Mouse (Mus musculus): Measurements from ENCODE around the gene Tmem123. TPM values are rescaled to one million over a fixed set of nuclear protein-coding genes. Genes with fewer than 3 reads are reported as not detected.

The Tmem123 gene
- polyA plus RNA-seq, 2 experiments: 23.3 to 45.2 TPM

DNA sequence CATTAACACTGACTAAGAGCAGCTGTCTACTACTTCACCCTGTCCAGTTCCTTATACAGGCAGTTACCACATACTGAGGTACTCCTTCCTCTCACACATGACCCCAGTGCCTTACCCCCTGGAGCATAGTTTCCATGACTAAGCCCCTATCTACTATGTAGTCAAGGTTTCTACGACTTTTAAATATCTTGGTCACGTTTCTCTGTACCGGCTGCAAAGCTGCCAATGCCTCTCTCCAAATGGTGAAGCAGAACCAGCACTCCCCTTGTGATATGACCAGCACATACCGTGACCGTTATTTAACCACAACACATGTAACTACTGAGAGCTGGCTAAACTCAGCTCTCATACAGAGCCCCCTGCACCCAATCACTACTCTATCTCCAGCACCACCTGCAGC, 61.1 kb downstream of the Tmem123 start:
- WGBS (ENCODE audit: insufficient replicate concordance): 65% methylated on average over 5 of the region's 5 CpGs
- peaks cover 7% of the 10 kb centered on the region for H3K36me3 ChIP-seq (replicated peaks; ENCODE audit: control insufficient read depth, insufficient read depth, low read depth)
- no peak for TF ChIP-seq EP300 (IDR thresholded peaks at IDR 0.05; ENCODE audit: low read depth)
- no peak for TF ChIP-seq CTCF (IDR thresholded peaks at IDR 0.05; ENCODE audit: low read depth)
- peak; percentile 4; the same call in 1 of the 2 replicates for ATAC-seq (ENCODE audit: insufficient read depth)
- no peaks in the 10 kb centered on the region for H3K27me3 ChIP-seq (ENCODE audit: control insufficient read depth, insufficient read depth, low read length)
- H3K4me3 ChIP-seq (ENCODE audit: insufficient read depth in 1 of 2, low read depth in 2 of 2, low read length in 2 of 2): no peak overlapping the region
- H3K4me1 ChIP-seq (replicated peaks; ENCODE audit: control insufficient read depth in 2 of 2, insufficient read depth in 2 of 2, low read length in 1 of 2): peaks cover 12 to 18% of the 10 kb centered on the region in 2 experiments
- H3K4me2 ChIP-seq (ENCODE audit: low read depth): no peak overlapping the region
- DNase-seq (ENCODE audit: low read depth in 3 of 3, low spot score in 3 of 3): no peak
- no peak overlapping the region for H3K9ac ChIP-seq (replicated peaks)
- no peak overlapping the region for H3K27ac ChIP-seq
- no peaks in the 10 kb centered on the region for H3K9me3 ChIP-seq (ENCODE audit: control insufficient read depth, low read length)

DNA sequence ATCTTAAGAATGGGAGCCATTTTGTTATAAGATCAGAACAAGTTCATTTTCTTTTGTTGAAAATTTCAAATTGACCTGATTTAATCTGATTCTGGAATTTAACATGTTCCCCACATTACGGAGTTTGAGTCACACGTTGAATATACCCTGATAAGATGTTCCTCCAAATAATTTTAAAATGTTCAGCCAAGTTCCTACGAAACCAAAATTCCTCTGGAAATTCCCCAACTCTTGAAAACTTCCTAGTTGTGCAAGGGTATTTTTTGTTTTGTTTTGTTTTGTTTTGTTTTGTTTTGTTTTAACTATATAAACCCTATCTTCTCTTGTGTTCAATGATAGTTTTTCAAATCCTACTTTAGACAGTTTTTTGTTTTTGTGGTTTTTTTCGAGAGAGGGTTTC, 64.9 kb downstream of the Tmem123 start:
- Histone ChIP-seq H3K4me1 (replicated peaks; ENCODE audit: control insufficient read depth in 2 of 2, insufficient read depth in 2 of 2, low read length in 1 of 2) (peaks cover 27 to 34% of the 10 kb centered on the region in 2 experiments), H3K4me3 (ENCODE audit: insufficient read depth in 1 of 2, low read depth in 2 of 2, low read length in 2 of 2) (no peak overlapping the region), H3K36me3 (replicated peaks; ENCODE audit: control insufficient read depth, insufficient read depth, low read depth) (no peaks in the 10 kb centered on the region; the same call in 1 of the 2 replicates), H3K4me2 (ENCODE audit: low read depth) (no peak overlapping the region), H3K9ac (replicated peaks) (no peak overlapping the region), H3K27ac (no peak overlapping the region), H3K27me3 (ENCODE audit: control insufficient read depth, insufficient read depth, low read length) (no peaks in the 10 kb centered on the region), H3K9me3 (ENCODE audit: control insufficient read depth, low read length) (no peaks in the 10 kb centered on the region)
- DNase-seq (ENCODE audit: low read depth in 3 of 3, low spot score in 3 of 3) (no peak), ATAC-seq (ENCODE audit: insufficient read depth) (no peak)
- 75% methylated on average over 4 of the region's 4 CpGs for WGBS (ENCODE audit: insufficient replicate concordance)
- TF ChIP-seq CTCF (IDR thresholded peaks at IDR 0.05; ENCODE audit: low read depth): no peak

DNA sequence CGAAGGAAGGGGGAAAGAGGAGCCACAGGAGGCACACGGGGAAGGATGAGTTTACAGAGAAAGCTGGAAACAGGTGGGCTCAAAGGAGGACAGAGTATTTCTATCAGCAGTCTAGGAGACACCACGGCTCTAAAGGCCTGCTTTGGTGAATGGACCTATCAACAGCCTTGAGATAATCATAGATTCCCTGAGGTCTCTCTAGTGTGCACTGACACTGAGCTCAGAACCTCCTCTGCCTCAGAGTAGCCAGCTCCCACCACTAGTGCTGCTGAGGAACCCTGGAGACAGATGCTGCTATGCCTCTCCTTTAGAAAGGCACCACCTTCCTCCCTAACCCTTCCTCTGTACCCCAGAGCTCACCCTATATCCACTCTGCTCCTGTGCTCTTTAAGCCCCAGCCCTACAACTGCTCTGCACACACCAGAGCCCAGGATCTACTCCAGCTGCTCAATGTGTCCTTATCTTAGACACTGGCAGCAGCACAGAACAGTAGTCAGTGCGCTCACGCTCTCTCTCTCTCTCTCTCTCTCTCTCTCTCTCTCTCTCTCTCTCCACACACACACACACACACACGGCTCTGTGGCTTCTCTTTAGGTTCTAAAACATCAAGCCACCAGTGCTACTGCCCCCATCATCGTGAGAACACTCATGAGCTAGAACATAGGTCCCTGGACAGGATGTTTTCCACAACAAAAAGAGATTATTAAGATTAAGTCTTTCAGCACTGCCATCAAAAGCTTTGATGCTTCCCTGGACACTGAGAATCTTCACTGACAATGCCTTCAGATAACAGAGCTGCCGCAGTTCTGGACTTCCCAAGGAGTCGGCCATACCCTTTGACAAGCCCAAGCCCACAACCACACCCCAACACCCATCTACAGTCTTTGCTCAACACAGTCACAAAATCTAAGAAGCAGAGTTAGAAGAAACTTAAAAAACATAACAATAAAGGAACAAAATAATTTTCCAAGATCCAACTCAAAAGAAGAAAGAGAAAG, 66.0 kb downstream of the Tmem123 start:
- Histone ChIP-seq H3K4me3 (ENCODE audit: insufficient read depth in 1 of 2, low read depth in 2 of 2, low read length in 2 of 2) (peak overlapping the region; percentile 31 to 33), H3K9ac (replicated peaks) (peak overlapping the region; percentile 35), H3K27ac (peak overlapping the region; percentile 65), H3K4me2 (ENCODE audit: low read depth) (peak overlapping the region; percentile 67), H3K4me1 (replicated peaks; ENCODE audit: control insufficient read depth in 2 of 2, insufficient read depth in 2 of 2, low read length in 1 of 2) (peaks cover 27 to 36% of the 10 kb centered on the region in 2 experiments), H3K9me3 (ENCODE audit: control insufficient read depth, low read length) (no peaks in the 10 kb centered on the region), H3K36me3 (replicated peaks; ENCODE audit: control insufficient read depth, insufficient read depth, low read depth) (peaks cover 2% of the 10 kb centered on the region), H3K27me3 (ENCODE audit: control insufficient read depth, insufficient read depth, low read length) (no peaks in the 10 kb centered on the region)
- ATAC-seq (ENCODE audit: insufficient read depth) (peak; percentile 95), DNase-seq (ENCODE audit: low read depth in 3 of 3, low spot score in 3 of 3) (peak; percentile 48 to 53 (median 50))
- WGBS (ENCODE audit: insufficient replicate concordance): 21% methylated on average over 9 of the region's 9 CpGs
- TF ChIP-seq CTCF (IDR thresholded peaks at IDR 0.05; ENCODE audit: low read depth) (no peak), EP300 (IDR thresholded peaks at IDR 0.05; ENCODE audit: low read depth) (peak; percentile 41)

GRCm38 (mm10) chr9:7833421-7833820, 69.6 kb downstream of the Tmem123 start:
- H3K27me3 ChIP-seq (ENCODE audit: control insufficient read depth, insufficient read depth, low read length): no peaks in the 10 kb centered on the region
- WGBS (ENCODE audit: insufficient replicate concordance): 75% methylated on average over 6 of the region's 6 CpGs
- peaks cover 2% of the 10 kb centered on the region for H3K36me3 ChIP-seq (replicated peaks; ENCODE audit: control insufficient read depth, insufficient read depth, low read depth)
- ATAC-seq (ENCODE audit: insufficient read depth): no peak
- no peak overlapping the region for H3K27ac ChIP-seq
- no peaks in the 10 kb centered on the region for H3K9me3 ChIP-seq (ENCODE audit: control insufficient read depth, low read length)
- no peak for TF ChIP-seq EP300 (IDR thresholded peaks at IDR 0.05; ENCODE audit: low read depth)
- TF ChIP-seq CTCF (IDR thresholded peaks at IDR 0.05; ENCODE audit: low read depth): no peak
- H3K9ac ChIP-seq (replicated peaks): no peak overlapping the region
- DNase-seq (ENCODE audit: low read depth in 3 of 3, low spot score in 3 of 3): no peak
- peak overlapping the region; percentile 16 for H3K4me2 ChIP-seq (ENCODE audit: low read depth)
- H3K4me3 ChIP-seq (ENCODE audit: insufficient read depth in 1 of 2, low read depth in 2 of 2, low read length in 2 of 2): no peak overlapping the region
- H3K4me1 ChIP-seq (replicated peaks; ENCODE audit: control insufficient read depth in 2 of 2, insufficient read depth in 2 of 2, low read length in 1 of 2): peaks cover 24 to 33% of the 10 kb centered on the region in 2 experiments

DNA sequence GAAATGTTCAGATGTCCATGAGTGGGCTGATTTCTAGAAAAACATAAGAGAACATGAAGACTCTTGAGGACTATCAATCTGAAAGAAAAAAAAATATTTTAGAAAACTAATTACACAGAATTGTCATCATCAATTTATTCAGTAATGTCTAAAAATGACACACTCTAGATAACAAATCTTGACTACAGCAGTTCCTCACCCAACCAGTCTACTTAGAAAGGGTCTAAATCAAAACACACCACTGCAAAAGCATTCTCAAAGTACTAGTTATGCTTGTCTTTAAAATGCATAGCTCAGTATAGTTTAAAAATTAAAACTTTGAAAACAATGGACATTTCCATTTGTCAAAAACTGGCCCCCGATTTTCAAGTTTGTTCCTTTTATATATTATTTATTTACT, 71.5 kb downstream of the Tmem123 start:
- DNase-seq (ENCODE audit: low read depth in 3 of 3, low spot score in 3 of 3) (no peak), ATAC-seq (ENCODE audit: insufficient read depth) (no peak)
- Histone ChIP-seq H3K4me1 (replicated peaks; ENCODE audit: control insufficient read depth in 2 of 2, insufficient read depth in 2 of 2, low read length in 1 of 2) (peaks cover 14 to 20% of the 10 kb centered on the region in 2 experiments), H3K4me2 (ENCODE audit: low read depth) (peak overlapping the region; percentile 89), H3K4me3 (ENCODE audit: insufficient read depth in 1 of 2, low read depth in 2 of 2, low read length in 2 of 2) (peak overlapping the region in 1 of 2 experiments; percentile 74; a peak in 2 of 4 replicates), H3K36me3 (replicated peaks; ENCODE audit: control insufficient read depth, insufficient read depth, low read depth) (peaks cover 2% of the 10 kb centered on the region), H3K9me3 (ENCODE audit: control insufficient read depth, low read length) (no peaks in the 10 kb centered on the region), H3K27me3 (ENCODE audit: control insufficient read depth, insufficient read depth, low read length) (no peaks in the 10 kb centered on the region), H3K9ac (replicated peaks) (no peak overlapping the region), H3K27ac (no peak overlapping the region)
- 43% methylated on average over 1 of the region's 1 CpGs for WGBS (ENCODE audit: insufficient replicate concordance)
- no peak for TF ChIP-seq CTCF (IDR thresholded peaks at IDR 0.05; ENCODE audit: low read depth)
- no peak for TF ChIP-seq EP300 (IDR thresholded peaks at IDR 0.05; ENCODE audit: low read depth)
